ENCODE assay signal across 12 mouse cellular contexts in genomic region chr11:62022718-62023493, GRCm38 (mm10).
DNase-seq lines count a peak whose midpoint lies in the region; ATAC-seq lines count a peak whose summit lies in the region.
"Had no signal": no experiment of that assay in that cellular context is flagged by ENCODE, and none has a peak within 500 bp of the region (broad histone marks: within the 10 kb centered on the region; RNA-seq: fewer than 3 reads in every experiment).

No protein-coding gene starts in this region.

- H3K9ac ChIP-seq in heart, embryonic 15.5 days = no peak overlapping the region
- no peak overlapping the region for H3K9ac ChIP-seq in lung, embryonic 15.5 days
- H3K9ac ChIP-seq: heart, embryonic 12.5 days had no signal

- no peaks in the 10 kb centered on the region for H3K27me3 ChIP-seq in heart, embryonic 15.5 days
- no peaks in the 10 kb centered on the region for H3K27me3 ChIP-seq in heart, embryonic 10.5 days (ENCODE audit: insufficient read depth, poor library complexity, severe bottlenecking)
- H3K27me3 ChIP-seq in lung, embryonic 15.5 days = no peaks in the 10 kb centered on the region
- peaks cover 7% of the 10 kb centered on the region; the same call in 1 of the 2 replicates for H3K27me3 ChIP-seq in embryonic facial prominence, embryonic 10.5 days (replicated peaks; ENCODE audit: low read depth, poor library complexity, severe bottlenecking)
- H3K27me3 ChIP-seq: heart, embryonic 12.5 days had no signal

- H3K27ac ChIP-seq in heart, embryonic 15.5 days = 0 out of 2 replicates have a peak overlapping the region, but pooled peaks have one; percentile 70
- no peak overlapping the region for H3K27ac ChIP-seq in heart, embryonic 10.5 days
- peak overlapping the region; percentile 41 for H3K27ac ChIP-seq in lung, embryonic 15.5 days
- H3K27ac ChIP-seq in embryonic facial prominence, embryonic 10.5 days (replicated peaks) = 0 out of 2 replicates have a peak overlapping the region, but pooled peaks have one; percentile 25

- DNase-seq in heart, embryonic 10.5 days (ENCODE audit: low spot score) = no peak
- no peak for DNase-seq in lung, postnatal 25 days (ENCODE audit: low spot score)
- DNase-seq in embryonic facial prominence, embryonic 10.5 days (ENCODE audit: low spot score) = no peak
- peak; percentile 65 for DNase-seq in lung, postnatal 36 days
- DNase-seq: embryo, embryonic 11 days; thymus, postnatal 36 days had no signal

- no peaks in the 10 kb centered on the region for H3K36me3 ChIP-seq in heart, embryonic 15.5 days
- H3K36me3 ChIP-seq in heart, embryonic 10.5 days = no peaks in the 10 kb centered on the region
- no peaks in the 10 kb centered on the region for H3K36me3 ChIP-seq in lung, embryonic 15.5 days
- H3K36me3 ChIP-seq in embryonic facial prominence, embryonic 10.5 days (replicated peaks) = no peaks in the 10 kb centered on the region
- H3K36me3 ChIP-seq: heart, embryonic 12.5 days had no signal

- H3K4me2 ChIP-seq in heart, embryonic 15.5 days = no peak overlapping the region
- no peak overlapping the region for H3K4me2 ChIP-seq in lung, embryonic 15.5 days
- H3K4me2 ChIP-seq: heart, embryonic 12.5 days had no signal

- no peaks in the 10 kb centered on the region for H3K9me3 ChIP-seq in heart, embryonic 15.5 days (replicated peaks)
- H3K9me3 ChIP-seq in heart, embryonic 10.5 days = no peaks in the 10 kb centered on the region
- H3K9me3 ChIP-seq in lung, embryonic 15.5 days = no peaks in the 10 kb centered on the region
- no peaks in the 10 kb centered on the region for H3K9me3 ChIP-seq in embryonic facial prominence, embryonic 10.5 days
- H3K9me3 ChIP-seq: heart, embryonic 12.5 days had no signal

- 74% methylated on average over 8 of the region's 8 CpGs for WGBS in heart, embryonic 15.5 days
- 73% methylated on average over 8 of the region's 8 CpGs for WGBS in heart, embryonic 10.5 days
- 75% methylated on average over 8 of the region's 8 CpGs for WGBS in lung, embryonic 15.5 days
- 78% methylated on average over 8 of the region's 8 CpGs for WGBS in embryonic facial prominence, embryonic 10.5 days

- no peak overlapping the region for H3K4me3 ChIP-seq in heart, embryonic 15.5 days
- H3K4me3 ChIP-seq in heart, embryonic 10.5 days = no peak overlapping the region
- H3K4me3 ChIP-seq in lung, embryonic 15.5 days = no peak overlapping the region
- no peak overlapping the region for H3K4me3 ChIP-seq in embryonic facial prominence, embryonic 10.5 days
- H3K4me3 ChIP-seq: heart, embryonic 12.5 days had no signal

- ATAC-seq in heart, embryonic 15.5 days (replicated peaks; ENCODE audit: insufficient number of reproducible peaks, insufficient read depth, low FRiP score, low read depth) = no peak
- no peak for ATAC-seq in lung, embryonic 15.5 days (ENCODE audit: borderline replicate concordance, extremely low read depth, low FRiP score, low TSS enrichment)
- no peak for ATAC-seq in erythroid progenitor cell, adult 5-6 weeks (replicated peaks; ENCODE audit: low FRiP score, poor library complexity, severe bottlenecking)
- ATAC-seq: activated CD4-positive, CD25-positive, alpha-beta regulatory T cell, adult 4 months; inflammation-experienced regulatory T-cells, adult 6 months had no signal

- peaks cover 9% of the 10 kb centered on the region for H3K4me1 ChIP-seq in heart, embryonic 15.5 days (replicated peaks)
- H3K4me1 ChIP-seq in heart, embryonic 10.5 days = peaks cover 5% of the 10 kb centered on the region; the same call in 1 of the 2 replicates
- peaks cover 22% of the 10 kb centered on the region for H3K4me1 ChIP-seq in lung, embryonic 15.5 days
- H3K4me1 ChIP-seq in embryonic facial prominence, embryonic 10.5 days = peaks cover 23% of the 10 kb centered on the region
